Mouse (Mus musculus) ovary, postnatal 10 days (tissue): ENCODE measurements around the gene Ap5s1.
"Not testable (repeated sequence)": the region's sequence is repeated elsewhere in the genome, so short reads cannot be mapped to it uniquely, and the experiment has no call there.

Source experiments
- DNase-seq: peaks from one replicate; pipeline ENCODE4 v3.0.0; 2022; ENCODE audit warnings: low spot score

The Ap5s1 gene

GRCm38 (mm10) chr2:131221853-131222515, 15.1 kb downstream of the Ap5s1 start:
- no peak for DNase-seq

- no peak for DNase-seq
Observed at GRCm38 (mm10) chr2:131222562-131222961, 15.7 kb downstream of the Ap5s1 start.

GRCm38 (mm10) chr2:131223569-131223968, 16.7 kb downstream of the Ap5s1 start:
- DNase-seq, result no peak

- no peak for DNase-seq
Observed at GRCm38 (mm10) chr2:131225178-131225577, 18.3 kb downstream of the Ap5s1 start.

- not testable (repeated sequence) for DNase-seq
Observed at GRCm38 (mm10) chr2:131226669-131227068, 19.8 kb downstream of the Ap5s1 start.

- DNase-seq, result no peak
Observed at GRCm38 (mm10) chr2:131227243-131227642, 20.4 kb downstream of the Ap5s1 start.

GRCm38 (mm10) chr2:131232558-131232957, 25.7 kb downstream of the Ap5s1 start:
- no peak for DNase-seq

GRCm38 (mm10) chr2:131233307-131234126, 26.6 kb downstream of the Ap5s1 start, which contains the start of gene Mavs:
Mavs (plus strand) TSS chr2:131234063.
- DNase-seq, result peak; percentile 78

- DNase-seq, result no peak
Observed at GRCm38 (mm10) chr2:131234127-131234650, 27.3 kb downstream of the Ap5s1 start.

GRCm38 (mm10) chr2:131234970-131235635, 28.2 kb downstream of the Ap5s1 start:
- no peak for DNase-seq

GRCm38 (mm10) chr2:131242180-131242579, 35.3 kb downstream of the Ap5s1 start:
- no peak for DNase-seq

- DNase-seq, result no peak
Observed at GRCm38 (mm10) chr2:131242929-131243328, 36.1 kb downstream of the Ap5s1 start.

- DNase-seq, result no peak
Observed at GRCm38 (mm10) chr2:131253681-131254328, 46.9 kb downstream of the Ap5s1 start.

GRCm38 (mm10) chr2:131254329-131254713, 47.4 kb downstream of the Ap5s1 start:
- DNase-seq, result no peak

- no peak for DNase-seq
Observed at GRCm38 (mm10) chr2:131255738-131256137, 48.9 kb downstream of the Ap5s1 start.

GRCm38 (mm10) chr2:131258693-131259092, 51.8 kb downstream of the Ap5s1 start:
- no peak for DNase-seq

GRCm38 (mm10) chr2:131260544-131261307, 53.8 kb downstream of the Ap5s1 start:
- no peak for DNase-seq

GRCm38 (mm10) chr2:131261481-131262212, 54.8 kb downstream of the Ap5s1 start:
- DNase-seq, result no peak

GRCm38 (mm10) chr2:131262213-131262672, 55.4 kb downstream of the Ap5s1 start, which contains the start of gene Pank2:
Pank2 (plus strand) TSS chr2:131262495.
- peak; percentile 91 for DNase-seq
